Mouse (Mus musculus): ENCODE measurements around the gene Cep295nl. TPM values are rescaled to one million over a fixed set of nuclear protein-coding genes. Genes with fewer than 3 reads are reported as not detected.

Cep295nl gene
- total RNA-seq, 1 experiment from 2014 or later = 4.4 TPM

GRCm38 (mm10) chr11:118360907-118361341 is 18.6 kb upstream of the Cep295nl start:
- ATAC-seq (ENCODE audit: extremely low read depth, insufficient number of reproducible peaks, low FRiP score, poor library complexity, severe bottlenecking) = no peak

GRCm38 (mm10) chr11:118360491-118360890 is 18.2 kb upstream of the Cep295nl start:
- ATAC-seq (ENCODE audit: extremely low read depth, insufficient number of reproducible peaks, low FRiP score, poor library complexity, severe bottlenecking) = no peak

- no peak for ATAC-seq (ENCODE audit: extremely low read depth, insufficient number of reproducible peaks, low FRiP score, poor library complexity, severe bottlenecking)
Observed at GRCm38 (mm10) chr11:118355640-118356039, 13.3 kb upstream of the Cep295nl start, which contains the start of gene Timp2. TSS of gene Timp2 (minus strand) at chr11:118355740.

GRCm38 (mm10) chr11:118355205-118355604 is 12.9 kb upstream of the Cep295nl start:
- ATAC-seq (ENCODE audit: extremely low read depth, insufficient number of reproducible peaks, low FRiP score, poor library complexity, severe bottlenecking) = peak; percentile 78

- no peak for ATAC-seq (ENCODE audit: extremely low read depth, insufficient number of reproducible peaks, low FRiP score, poor library complexity, severe bottlenecking)
Observed at GRCm38 (mm10) chr11:118354636-118355191, 12.4 kb upstream of the Cep295nl start.

GRCm38 (mm10) chr11:118349494-118349893 is 7.2 kb upstream of the Cep295nl start:
- ATAC-seq (ENCODE audit: extremely low read depth, insufficient number of reproducible peaks, low FRiP score, poor library complexity, severe bottlenecking) = no peak

- peak; percentile 55 for ATAC-seq (ENCODE audit: extremely low read depth, insufficient number of reproducible peaks, low FRiP score, poor library complexity, severe bottlenecking)
Observed at GRCm38 (mm10) chr11:118348877-118349276, 6.6 kb upstream of the Cep295nl start.

GRCm38 (mm10) chr11:118348419-118348818 is 6.1 kb upstream of the Cep295nl start:
- ATAC-seq (ENCODE audit: extremely low read depth, insufficient number of reproducible peaks, low FRiP score, poor library complexity, severe bottlenecking) = 0 out of 2 replicates have a peak, but pooled peaks have one; percentile 5

GRCm38 (mm10) chr11:118347911-118348310 is 5.6 kb upstream of the Cep295nl start:
- ATAC-seq (ENCODE audit: extremely low read depth, insufficient number of reproducible peaks, low FRiP score, poor library complexity, severe bottlenecking) = no peak

GRCm38 (mm10) chr11:118347391-118347790 is 5.1 kb upstream of the Cep295nl start:
- no peak for ATAC-seq (ENCODE audit: extremely low read depth, insufficient number of reproducible peaks, low FRiP score, poor library complexity, severe bottlenecking)

GRCm38 (mm10) chr11:118346395-118347096 is 4.2 kb upstream of the Cep295nl start:
- no peak for ATAC-seq (ENCODE audit: extremely low read depth, insufficient number of reproducible peaks, low FRiP score, poor library complexity, severe bottlenecking)

GRCm38 (mm10) chr11:118345693-118346092 is 3.4 kb upstream of the Cep295nl start:
- no peak for ATAC-seq (ENCODE audit: extremely low read depth, insufficient number of reproducible peaks, low FRiP score, poor library complexity, severe bottlenecking)

GRCm38 (mm10) chr11:118343629-118344028 is 1.3 kb upstream of the Cep295nl start:
- ATAC-seq (ENCODE audit: extremely low read depth, insufficient number of reproducible peaks, low FRiP score, poor library complexity, severe bottlenecking) = no peak

- ATAC-seq (ENCODE audit: extremely low read depth, insufficient number of reproducible peaks, low FRiP score, poor library complexity, severe bottlenecking) = no peak; the same call in 1 of the 2 replicates
Observed at GRCm38 (mm10) chr11:118337491-118338168, 4.7 kb downstream of the Cep295nl start.

GRCm38 (mm10) chr11:118333431-118333830 is 8.9 kb downstream of the Cep295nl start:
- ATAC-seq (ENCODE audit: extremely low read depth, insufficient number of reproducible peaks, low FRiP score, poor library complexity, severe bottlenecking) = no peak

GRCm38 (mm10) chr11:118332376-118332775 is 9.9 kb downstream of the Cep295nl start:
- no peak for ATAC-seq (ENCODE audit: extremely low read depth, insufficient number of reproducible peaks, low FRiP score, poor library complexity, severe bottlenecking)

GRCm38 (mm10) chr11:118330777-118331176 is 11.5 kb downstream of the Cep295nl start:
- ATAC-seq (ENCODE audit: extremely low read depth, insufficient number of reproducible peaks, low FRiP score, poor library complexity, severe bottlenecking) = no peak

GRCm38 (mm10) chr11:118330361-118330760 is 11.9 kb downstream of the Cep295nl start:
- ATAC-seq (ENCODE audit: extremely low read depth, insufficient number of reproducible peaks, low FRiP score, poor library complexity, severe bottlenecking) = no peak

- no peak for ATAC-seq (ENCODE audit: extremely low read depth, insufficient number of reproducible peaks, low FRiP score, poor library complexity, severe bottlenecking)
Observed at GRCm38 (mm10) chr11:118328947-118329346, 13.4 kb downstream of the Cep295nl start.

- no peak for ATAC-seq (ENCODE audit: extremely low read depth, insufficient number of reproducible peaks, low FRiP score, poor library complexity, severe bottlenecking)
Observed at GRCm38 (mm10) chr11:118328511-118328910, 13.8 kb downstream of the Cep295nl start.
